Mouse (Mus musculus): ENCODE measurements at regions not wholly inside any gene's neighbourhood (a gene's known extent, or its start where the extent isn't known, plus 50 kb on each side); places are given as distances from the start of the nearest gene placed in this dataset.
"Not testable (repeated sequence)": the region's sequence is repeated elsewhere in the genome, so short reads cannot be mapped to it uniquely, and the experiment has no call there.

DNA sequence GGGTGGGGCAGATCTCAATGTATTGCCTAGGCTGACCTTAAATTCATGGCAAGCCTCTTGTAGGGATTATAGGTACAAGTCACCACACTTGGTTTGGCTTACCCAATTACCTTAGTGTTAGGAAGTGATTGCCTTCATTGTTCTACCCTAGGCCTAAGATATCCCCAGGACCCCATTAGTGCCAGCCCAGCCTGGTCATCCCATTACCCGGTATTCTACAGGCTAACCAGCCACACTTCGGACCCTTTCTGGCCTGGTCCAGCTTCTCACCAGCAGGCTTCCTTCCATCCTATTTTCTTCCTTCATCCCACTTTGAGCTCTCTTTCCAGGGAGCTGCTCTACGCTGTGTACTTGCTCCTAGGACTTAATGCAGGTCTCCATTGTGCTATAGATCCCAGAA, 59.5 kb downstream of the Tex35 start:
- DNase-seq (ENCODE audit: low spot score): no peak

- no peak for DNase-seq (ENCODE audit: low spot score)
These were observed 60.1 kb downstream of the Tex35 start for GRCm38 (mm10) chr1:157048201-157048923.

- DNase-seq (ENCODE audit: low spot score): no peak
These were observed 60.7 kb downstream of the Tex35 start for GRCm38 (mm10) chr1:157047751-157048200.

DNA sequence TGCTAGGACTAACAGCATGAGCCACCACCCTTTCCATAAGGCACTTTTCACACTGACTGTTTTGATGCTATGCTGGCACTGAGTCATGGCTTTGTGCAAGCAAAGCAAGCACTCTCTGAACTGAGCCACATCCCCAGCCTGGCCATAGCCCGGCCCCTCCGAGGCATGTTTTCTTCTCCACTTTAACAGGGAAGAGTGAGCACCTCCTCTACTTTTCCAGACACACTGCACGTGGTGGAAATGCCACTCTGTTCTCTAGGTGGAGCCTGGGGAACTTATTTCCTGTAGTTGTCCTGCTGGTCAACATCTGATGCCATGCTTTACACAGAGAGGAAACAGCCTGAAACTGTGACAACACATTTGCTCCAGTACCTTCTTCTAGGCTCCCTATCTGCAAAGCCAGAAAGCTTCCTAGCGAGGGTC, 61.7 kb downstream of the Tex35 start:
- DNase-seq (ENCODE audit: low spot score): no peak

DNA sequence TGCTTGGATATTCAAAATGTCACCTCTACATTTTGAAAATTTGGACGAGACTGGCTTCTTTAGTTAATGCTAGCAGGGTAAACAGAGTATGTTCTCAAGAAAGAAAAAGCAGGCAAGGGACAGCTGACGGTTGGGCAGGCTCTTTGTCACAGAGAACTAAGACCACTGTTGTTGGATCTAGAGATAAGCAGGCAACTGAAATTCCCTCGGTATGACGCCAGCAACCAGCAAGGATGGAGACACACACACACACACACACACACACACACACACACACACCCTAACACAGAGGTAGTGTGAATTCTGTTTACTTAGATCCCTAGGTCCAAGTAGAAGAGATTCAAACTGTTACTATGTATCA, 68.7 kb downstream of the Tex35 start:
- peak; percentile 36 for DNase-seq (ENCODE audit: low spot score)

DNA sequence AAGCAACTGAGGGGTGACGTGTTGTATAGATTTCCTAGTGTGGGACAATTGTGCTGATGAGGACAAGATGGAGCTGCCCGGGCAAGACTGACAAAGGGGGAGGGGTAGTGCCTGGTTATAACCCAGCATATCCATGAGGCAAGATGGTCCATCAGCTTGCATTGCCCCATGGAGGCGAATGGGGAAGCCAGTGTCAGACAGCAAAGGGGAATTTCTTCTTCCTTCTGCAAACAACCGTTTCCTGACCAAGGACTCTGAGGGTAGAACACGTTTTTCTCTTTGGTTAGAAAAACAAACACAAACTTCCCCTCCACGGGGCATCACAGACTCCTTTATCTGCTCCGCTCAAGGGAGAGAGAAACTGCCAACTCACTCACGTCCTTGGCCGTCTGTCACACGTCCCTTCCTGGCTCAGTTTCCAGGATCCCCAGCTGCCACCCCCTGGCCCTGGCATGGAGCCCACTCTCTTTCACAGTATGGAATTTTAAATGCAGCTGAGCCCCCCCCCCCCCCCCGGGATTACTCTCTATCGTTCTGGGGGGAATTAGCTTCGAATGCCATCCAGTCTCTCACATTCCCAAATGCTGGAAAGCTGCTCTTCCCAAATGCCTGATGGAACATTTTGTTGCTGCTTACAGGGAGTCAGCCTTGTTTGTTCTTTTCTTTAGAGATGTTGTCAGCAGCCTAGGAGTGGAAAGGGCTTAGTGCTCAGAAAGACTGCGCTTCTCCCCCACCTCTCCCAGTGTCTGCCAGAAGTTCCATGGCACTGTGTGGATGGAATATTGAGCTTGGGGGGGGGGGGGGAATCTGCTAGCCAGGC, 69.3 kb downstream of the Tex35 start:
- DNase-seq (ENCODE audit: low spot score): peak; percentile 51

DNA sequence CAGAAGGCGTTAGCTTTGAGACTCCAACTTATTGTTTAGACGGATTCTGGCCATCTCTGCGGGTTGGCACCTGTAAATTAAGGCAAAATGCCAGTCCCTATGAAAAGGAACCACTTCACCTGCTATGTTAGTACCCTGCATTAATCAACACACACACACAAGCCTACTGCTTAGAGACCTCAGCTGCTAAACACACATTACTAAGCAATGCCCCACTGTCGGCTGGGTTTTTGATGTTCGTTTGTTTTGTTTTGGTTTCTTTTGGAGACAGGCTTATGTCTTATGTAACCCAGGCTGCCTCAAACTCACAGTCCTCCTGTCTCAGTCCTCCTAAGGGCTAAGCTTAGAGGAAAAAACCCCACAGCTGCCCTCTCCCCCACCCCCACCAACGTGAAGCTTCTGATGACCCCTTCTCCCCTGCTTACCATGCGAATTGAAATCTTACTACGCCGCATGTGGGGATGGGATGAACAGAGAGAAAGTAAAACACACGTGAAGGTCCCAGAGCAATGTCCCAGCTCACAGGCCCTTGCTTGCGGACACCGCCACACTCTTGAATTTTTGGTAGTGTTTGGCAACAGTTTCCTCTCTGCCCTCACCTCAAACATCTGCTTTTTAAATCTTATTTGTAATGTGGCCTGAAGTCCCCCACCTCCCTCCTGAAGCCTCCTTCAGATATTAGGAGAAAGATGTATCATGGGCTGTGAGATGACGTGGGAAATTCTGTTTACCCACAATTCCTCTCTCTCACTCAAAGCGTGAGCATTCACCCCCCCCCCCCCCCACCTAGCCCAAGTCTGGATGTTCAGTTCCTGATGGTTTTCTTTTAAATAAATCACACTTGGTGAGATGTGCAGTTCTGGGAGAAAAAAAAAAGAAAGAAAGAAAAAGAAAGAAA, 70.1 kb downstream of the Tex35 start:
- no peak for DNase-seq (ENCODE audit: low spot score)

DNA sequence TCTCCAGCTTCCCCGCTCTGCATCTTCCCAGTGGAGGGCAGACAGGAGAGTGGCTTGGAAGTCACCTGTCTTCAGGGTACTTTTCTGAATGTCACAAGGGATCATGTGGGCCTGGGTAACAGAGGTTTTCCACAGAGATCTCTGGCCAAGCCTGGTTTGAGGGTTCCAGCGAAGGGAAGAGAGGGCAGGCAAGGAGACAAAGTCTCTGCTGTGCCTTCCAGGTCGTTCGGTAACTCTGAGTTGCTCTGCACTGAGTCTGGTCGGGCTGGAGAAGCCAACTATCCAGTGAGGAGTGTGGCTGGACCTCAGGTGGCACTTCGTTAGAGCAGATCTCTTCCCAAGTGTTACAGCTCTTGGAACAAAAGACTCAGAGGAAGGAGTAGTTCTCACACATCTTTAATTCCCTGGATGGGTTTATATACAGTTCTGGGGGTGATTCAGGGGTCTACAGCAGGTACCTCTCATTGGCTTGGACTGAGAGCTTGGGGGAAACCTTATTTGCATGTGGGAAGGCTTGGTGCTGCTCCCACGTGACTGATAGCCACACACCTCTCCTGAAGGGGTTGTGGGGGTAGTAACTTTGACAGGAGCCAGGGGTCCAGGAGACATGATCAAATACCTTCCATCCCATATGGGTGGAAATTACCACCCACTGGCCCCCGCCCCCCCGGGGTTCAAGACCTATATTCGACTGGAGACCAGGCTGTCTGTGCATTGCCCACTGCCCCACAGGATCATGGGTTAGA, 71.1 kb downstream of the Tex35 start:
- no peak for DNase-seq (ENCODE audit: low spot score)

GRCm38 (mm10) chr1:157036779-157037178, 71.7 kb downstream of the Tex35 start:
- DNase-seq (ENCODE audit: low spot score): no peak

DNA sequence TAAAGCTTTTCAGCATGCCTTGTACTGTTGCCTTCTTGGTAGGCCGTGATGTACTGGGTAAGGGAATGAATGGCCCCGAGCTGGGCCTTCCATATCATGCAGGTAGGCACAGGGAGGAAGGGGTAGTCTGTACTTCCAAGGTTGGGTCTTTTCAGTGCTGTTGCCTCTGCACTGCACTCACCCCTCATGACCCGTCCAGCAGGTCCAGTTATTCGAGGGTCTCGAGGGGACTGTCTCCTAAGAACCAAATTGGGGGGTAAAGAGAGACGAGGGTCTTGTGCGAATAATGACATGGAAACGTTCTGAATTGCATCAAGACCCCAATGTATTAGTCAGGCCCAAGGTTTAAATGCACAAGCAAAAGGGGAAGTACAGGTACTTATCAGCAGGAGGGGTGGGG, 73.3 kb downstream of the Tex35 start:
- DNase-seq (ENCODE audit: low spot score): not testable (repeated sequence)

- no peak for DNase-seq (ENCODE audit: low spot score)
These were observed 79.8 kb downstream of the Tex35 start for GRCm38 (mm10) chr1:157028682-157029081.

DNA sequence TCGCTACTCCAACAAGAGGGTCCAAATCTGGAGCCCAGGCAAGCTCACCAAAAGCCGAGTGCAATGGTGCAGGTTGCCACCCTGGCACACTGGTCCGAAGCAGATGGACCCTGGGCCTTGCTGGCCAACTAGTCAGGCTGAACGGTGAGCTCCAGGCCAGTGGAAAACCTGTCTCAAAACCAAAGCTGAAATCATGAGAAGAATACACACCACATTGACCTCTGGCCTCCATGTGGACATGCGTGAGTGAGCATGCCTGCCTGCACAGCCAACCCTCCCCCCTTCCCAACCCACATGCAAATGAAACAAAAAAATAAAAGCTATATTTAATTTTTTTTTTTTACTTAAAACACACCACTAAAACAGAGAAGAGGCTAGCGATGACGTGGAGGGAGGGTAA, 80.8 kb downstream of the Tex35 start:
- no peak for DNase-seq (ENCODE audit: low spot score)

DNA sequence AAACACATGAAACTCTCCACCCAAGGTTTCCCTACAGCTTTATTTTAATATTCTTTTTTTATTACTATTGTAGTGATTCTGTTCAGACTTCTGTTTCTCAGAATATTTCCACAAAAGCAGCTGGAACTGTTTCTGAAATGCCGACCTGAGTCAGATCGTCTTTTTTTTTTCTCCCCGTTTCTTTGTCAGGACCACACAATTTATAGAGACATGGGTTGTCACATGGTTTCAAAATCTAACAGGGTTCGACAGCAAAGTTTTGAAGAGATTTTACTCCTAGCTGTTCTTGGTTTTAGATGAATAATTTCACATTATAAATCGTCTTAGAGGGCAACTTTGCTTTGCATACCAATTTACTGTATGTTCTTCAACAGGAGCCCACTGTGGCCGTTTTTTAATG, 84.0 kb upstream of the Ralgps2 start:
- DNase-seq (ENCODE audit: low spot score): no peak

DNA sequence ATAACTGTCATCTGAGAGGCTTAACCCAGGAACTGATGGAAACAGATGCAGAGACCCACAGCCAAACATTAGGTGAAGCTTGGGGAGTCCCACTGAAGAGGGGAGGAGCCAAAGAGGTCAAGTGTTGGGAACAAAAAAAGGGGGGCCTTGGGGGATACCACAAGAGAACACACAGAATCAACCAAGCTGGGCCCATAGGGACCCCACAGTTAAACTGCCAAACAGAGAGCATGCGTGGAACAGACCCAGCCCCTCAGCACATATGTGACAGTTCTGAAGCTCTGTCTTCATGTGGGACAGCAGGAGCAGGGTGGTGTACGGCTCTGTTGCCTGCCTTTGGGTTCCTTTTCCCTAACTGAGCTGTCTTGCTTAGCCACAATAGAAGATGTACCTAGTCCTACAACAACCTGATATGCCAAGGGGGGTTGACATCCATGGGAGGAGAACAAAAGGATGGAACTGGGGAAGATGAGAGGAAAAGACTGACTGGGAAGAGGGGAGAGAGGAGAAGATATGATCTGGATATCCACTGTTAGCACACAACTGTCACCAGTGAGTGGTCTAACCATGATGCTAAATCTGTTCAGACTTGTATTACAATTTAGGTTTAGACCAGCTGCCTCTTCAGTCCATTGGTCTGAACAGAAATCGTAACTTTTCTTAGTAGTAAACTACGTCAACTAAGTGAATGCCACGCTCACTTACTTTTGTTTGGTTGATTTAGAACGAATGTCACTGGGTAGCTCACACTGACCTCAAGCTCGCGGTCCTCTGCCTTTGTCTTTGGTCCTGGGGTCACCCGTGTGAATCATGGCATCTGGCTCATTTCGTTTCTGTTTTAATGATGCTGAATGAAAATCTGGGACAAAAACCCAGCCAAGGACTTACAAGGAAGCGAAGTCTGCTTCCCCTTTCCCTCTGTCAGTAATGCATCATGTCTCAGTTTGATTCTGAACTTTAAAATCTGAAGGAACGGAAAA, 83.3 kb upstream of the Ralgps2 start:
- no peak for DNase-seq (ENCODE audit: low spot score)

GRCm38 (mm10) chr1:157019892-157020291, 80.5 kb upstream of the Ralgps2 start:
- DNase-seq (ENCODE audit: low spot score): no peak

DNA sequence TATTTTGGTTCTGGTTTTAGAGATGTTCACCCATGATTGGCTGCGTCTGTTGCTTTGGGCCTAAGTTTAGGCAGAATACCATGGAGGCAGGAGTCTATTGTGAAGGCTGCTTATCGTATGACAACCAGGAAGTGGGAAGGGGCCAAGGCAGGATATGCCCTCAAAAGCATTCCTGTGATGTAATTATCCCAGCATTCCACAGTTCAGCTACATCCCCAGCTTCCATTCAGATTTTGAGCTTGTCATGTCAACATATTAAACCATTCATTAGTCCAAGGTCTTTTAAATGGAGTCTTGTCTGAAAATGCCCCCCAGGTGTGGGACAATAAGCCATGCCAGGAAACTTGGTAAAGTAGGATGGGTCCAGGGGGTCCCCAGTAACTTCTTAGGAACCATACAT, 79.3 kb upstream of the Ralgps2 start:
- no peak for DNase-seq (ENCODE audit: low spot score)

- DNase-seq (ENCODE audit: low spot score): no peak
These were observed 78.0 kb upstream of the Ralgps2 start for GRCm38 (mm10) chr1:157017198-157017994.

- no peak for DNase-seq (ENCODE audit: low spot score)
These were observed 77.2 kb upstream of the Ralgps2 start for GRCm38 (mm10) chr1:157016625-157017024.
